Mouse (Mus musculus): ENCODE measurements around the gene Olfr1065. TPM values are rescaled to one million over a fixed set of nuclear protein-coding genes. Genes with fewer than 3 reads are reported as not detected.

The Olfr1065 gene
- polyA plus RNA-seq (2017; shearing (Covaris generic)): not detected

DNA sequence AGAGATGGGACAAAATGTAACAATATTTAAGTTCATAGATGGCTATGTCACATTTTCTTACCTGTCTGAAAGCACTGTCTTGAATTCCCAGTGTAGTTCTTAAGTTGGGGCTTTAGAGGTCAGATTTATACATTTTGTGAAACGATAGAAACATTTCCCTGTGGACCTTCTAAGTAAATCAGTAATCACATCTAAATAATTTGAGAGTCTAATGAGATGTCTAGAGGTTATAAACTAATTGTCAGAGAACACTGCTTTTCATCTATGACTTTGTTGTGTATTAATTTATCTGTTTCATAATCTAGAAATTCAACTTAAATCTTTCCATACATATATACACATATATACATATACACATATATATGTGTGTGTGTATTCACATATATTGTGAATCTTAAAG lies at the start of gene Olfr1065:
Olfr1065 (minus strand) TSS at position 101 of the 400 bp plus-strand sequence.

DNA sequence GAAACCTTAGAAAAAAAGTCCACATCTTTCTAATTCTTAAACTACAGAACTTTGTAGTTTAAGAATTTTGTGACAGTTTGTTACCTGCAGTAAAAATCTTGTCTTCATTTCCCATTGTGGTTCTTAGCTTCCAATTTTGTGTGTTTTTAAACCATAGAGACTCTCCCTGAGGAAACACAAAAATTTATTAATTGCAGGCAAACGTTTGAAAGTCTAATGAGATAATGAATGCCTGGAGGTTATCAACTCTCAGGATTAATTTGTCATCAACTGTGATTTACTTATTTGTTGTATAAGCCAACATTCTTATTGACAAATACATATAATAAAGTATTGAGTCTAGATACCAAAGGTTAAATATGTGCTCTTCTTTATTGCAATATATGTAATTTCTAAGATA lies 36.9 kb upstream of the Olfr1065 start, which contains the start of gene Olfr228:
Olfr228 (minus strand) TSS at position 101 of the 400 bp plus-strand sequence.

DNA sequence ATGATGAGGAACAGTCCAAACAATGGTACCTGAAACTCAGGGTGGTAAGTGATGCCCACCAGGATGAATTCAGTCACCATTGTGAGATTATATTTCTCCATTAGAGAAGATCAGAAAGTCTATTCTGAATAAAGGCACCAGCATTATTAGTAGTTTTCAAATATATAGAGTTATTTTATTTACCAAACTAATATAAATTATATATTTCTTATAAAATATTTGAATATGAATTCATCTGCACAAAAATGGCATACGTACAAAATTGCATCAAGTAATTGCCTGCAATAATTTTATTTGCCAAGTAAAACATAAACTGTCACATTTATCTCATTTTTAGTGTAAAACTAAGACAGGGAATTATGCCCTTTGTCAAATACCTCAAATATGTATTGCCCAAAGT lies 5.8 kb upstream of the Olfr1065 start, which contains the start of gene Olfr1066:
Olfr1066 (minus strand) TSS at position 101 of the 400 bp plus-strand sequence.

DNA sequence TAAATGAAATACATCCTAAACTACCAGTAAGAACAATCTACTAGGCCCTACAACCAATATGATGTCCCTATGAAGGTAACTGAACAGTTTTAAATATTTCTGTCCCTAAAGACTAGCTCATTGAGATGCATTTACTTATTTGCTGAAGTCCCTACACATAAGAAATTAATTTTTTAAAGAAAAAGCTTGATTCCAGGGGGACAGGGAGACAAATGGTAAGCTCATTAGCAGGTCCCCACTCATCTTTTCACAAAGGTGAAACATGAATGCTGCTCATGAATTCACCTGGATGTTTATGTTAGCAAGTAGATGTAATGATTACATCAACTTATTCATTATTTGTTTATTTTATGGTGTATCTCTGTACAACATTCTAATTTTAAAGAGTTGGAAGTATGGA lies 23.7 kb downstream of the Olfr1065 start, which contains the start of gene Olfr1062:
Olfr1062 (minus strand) TSS at position 101 of the 400 bp plus-strand sequence.

DNA sequence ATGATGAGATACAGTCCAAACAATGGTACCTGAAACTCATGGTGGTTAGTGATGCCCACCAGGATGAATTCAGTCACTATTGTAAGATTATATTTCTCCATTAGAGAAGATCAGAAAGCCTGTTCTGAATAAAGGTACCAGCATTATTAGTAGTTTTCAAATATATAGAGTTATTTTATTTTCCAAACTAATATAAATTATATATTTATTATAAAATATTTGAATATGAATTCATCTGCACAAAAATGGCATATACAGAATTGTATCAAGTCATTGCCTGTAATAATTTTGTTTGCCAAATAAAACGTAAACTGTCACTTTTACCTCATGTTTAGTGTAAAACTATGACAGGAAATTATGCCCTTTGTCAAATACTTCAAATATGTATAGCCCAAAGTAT lies 36.4 kb downstream of the Olfr1065 start, which contains the start of gene Olfr1061:
Olfr1061 (minus strand) TSS at position 101 of the 400 bp plus-strand sequence.

Other genes with a start within 250 kb of the Olfr1065 start
- not detected for gene Olfr1045, start 247.6 kb downstream of the Olfr1065 start, polyA plus RNA-seq (2017; shearing (Covaris generic))
- not detected for gene Olfr1046, start 231.3 kb downstream of the Olfr1065 start, polyA plus RNA-seq (2017; shearing (Covaris generic))
- gene Olfr1047, start 219.2 kb downstream of the Olfr1065 start, polyA plus RNA-seq (2017; shearing (Covaris generic)): not detected
- not detected for gene Olfr1048, start 210.3 kb downstream of the Olfr1065 start, polyA plus RNA-seq (2017; shearing (Covaris generic))
- not detected for gene Olfr1049, start 192.3 kb downstream of the Olfr1065 start, polyA plus RNA-seq (2017; shearing (Covaris generic))
- gene Olfr1051, start 171.5 kb downstream of the Olfr1065 start, polyA plus RNA-seq (2017; shearing (Covaris generic)): not detected
- gene Olfr1052, start 158.1 kb downstream of the Olfr1065 start, polyA plus RNA-seq (2017; shearing (Covaris generic)): not detected
- gene Olfr1053, start 135.3 kb downstream of the Olfr1065 start, polyA plus RNA-seq (2017; shearing (Covaris generic)): not detected
- not detected for gene Olfr1054, start 115.2 kb downstream of the Olfr1065 start, polyA plus RNA-seq (2017; shearing (Covaris generic))
- gene Olfr1055, start 100.3 kb downstream of the Olfr1065 start, polyA plus RNA-seq (2017; shearing (Covaris generic)): not detected
- not detected for gene Olfr1056, start 88.1 kb downstream of the Olfr1065 start, polyA plus RNA-seq (2017; shearing (Covaris generic))
- not detected for gene Olfr1057, start 72.2 kb downstream of the Olfr1065 start, polyA plus RNA-seq (2017; shearing (Covaris generic))
- not detected for gene Olfr1058, start 62.0 kb downstream of the Olfr1065 start, polyA plus RNA-seq (2017; shearing (Covaris generic))
- not detected for gene Olfr1061, start 36.5 kb downstream of the Olfr1065 start, polyA plus RNA-seq (2017; shearing (Covaris generic))
- gene Olfr1062, start 23.8 kb downstream of the Olfr1065 start, polyA plus RNA-seq (2017; shearing (Covaris generic)): not detected
- gene Olfr1066, start 5.7 kb upstream of the Olfr1065 start, polyA plus RNA-seq (2017; shearing (Covaris generic)): not detected
- not detected for gene Olfr228, start 36.8 kb upstream of the Olfr1065 start, polyA plus RNA-seq (2017; shearing (Covaris generic))
- not detected for gene Olfr1076, start 57.9 kb upstream of the Olfr1065 start, polyA plus RNA-seq (2017; shearing (Covaris generic))
- gene Olfr1079, start 91.9 kb upstream of the Olfr1065 start, polyA plus RNA-seq (2017; shearing (Covaris generic)): not detected
- gene Olfr1080, start 107.6 kb upstream of the Olfr1065 start, polyA plus RNA-seq (2017; shearing (Covaris generic)): not detected
- not detected for gene Olfr1082, start 148.4 kb upstream of the Olfr1065 start, polyA plus RNA-seq (2017; shearing (Covaris generic))
- not detected for gene Olfr1084, start 189.1 kb upstream of the Olfr1065 start, polyA plus RNA-seq (2017; shearing (Covaris generic))
- gene Olfr1085, start 211.4 kb upstream of the Olfr1065 start, polyA plus RNA-seq (2017; shearing (Covaris generic)): not detected
- not detected for gene Olfr1086, start 229.5 kb upstream of the Olfr1065 start, polyA plus RNA-seq (2017; shearing (Covaris generic))
- not detected for gene Olfr1087, start 247.8 kb upstream of the Olfr1065 start, polyA plus RNA-seq (2017; shearing (Covaris generic))